Mouse (Mus musculus) adrenal gland, postnatal 4 days (tissue): ENCODE results near the gene Rrn3. TPM values are rescaled to one million over a fixed set of nuclear protein-coding genes. Genes with fewer than 3 reads are reported as not detected.
"Not testable (repeated sequence)": the region's sequence is repeated elsewhere in the genome, so short reads cannot be mapped to it uniquely, and the experiment has no call there.

Experiments used
- DNase-seq, 2 experiments: peaks; one replicate each; pipeline ENCODE4 v3.0.0; 2021 to 2022; ENCODE audit warnings: low spot score in 2 of 2, mixed read lengths in 2 of 2
- total RNA-seq, 2 experiments: library from RNA; stranded (reverse); gene quantifications; 2 replicates each; pipeline ENCODE4 v1.2.3; 2021

Rrn3 gene
- total RNA-seq, 2 experiments from 2014 or later = 46.6 to 49.3 TPM

- DNase-seq = not testable (repeated sequence)
Measured at GRCm38 (mm10) chr16:13774651-13775050, 5.9 kb upstream of the Rrn3 start.

GRCm38 (mm10) chr16:13781216-13781615 is 708 bp downstream of the Rrn3 start:
- DNase-seq = no peak

GRCm38 (mm10) chr16:13785932-13786331 is 5.4 kb downstream of the Rrn3 start:
- no peak for DNase-seq

- not testable (repeated sequence) for DNase-seq
Measured at GRCm38 (mm10) chr16:13793441-13793840, 12.9 kb downstream of the Rrn3 start.

- DNase-seq = no peak
Measured at GRCm38 (mm10) chr16:13796746-13797175, 16.3 kb downstream of the Rrn3 start.

- DNase-seq = no peak
Measured at GRCm38 (mm10) chr16:13801231-13801630, 20.7 kb downstream of the Rrn3 start.

GRCm38 (mm10) chr16:13804666-13805065 is 24.2 kb downstream of the Rrn3 start:
- DNase-seq = no peak

- no peak for DNase-seq
Measured at GRCm38 (mm10) chr16:13807616-13808015, 27.1 kb downstream of the Rrn3 start.

GRCm38 (mm10) chr16:13808410-13808809 is 27.9 kb downstream of the Rrn3 start:
- no peak for DNase-seq

GRCm38 (mm10) chr16:13812152-13812551 is 31.6 kb downstream of the Rrn3 start:
- DNase-seq = no peak

GRCm38 (mm10) chr16:13813200-13813599 is 32.7 kb downstream of the Rrn3 start:
- no peak for DNase-seq

GRCm38 (mm10) chr16:13818560-13819393 is 38.3 kb downstream of the Rrn3 start, which contains the start of gene Ntan1:
Gene Ntan1 (plus strand): TSS chr16:13818845.
- DNase-seq = peak; percentile 96 to 97

GRCm38 (mm10) chr16:13819394-13819743 is 38.9 kb downstream of the Rrn3 start:
- no peak for DNase-seq

- DNase-seq = no peak
Measured at GRCm38 (mm10) chr16:13819806-13820500, 39.4 kb downstream of the Rrn3 start.

GRCm38 (mm10) chr16:13820771-13821170 is 40.3 kb downstream of the Rrn3 start:
- DNase-seq = no peak

GRCm38 (mm10) chr16:13825781-13826490 is 45.4 kb downstream of the Rrn3 start:
- no peak for DNase-seq

- DNase-seq = no peak
Measured at GRCm38 (mm10) chr16:13826511-13826910, 46.0 kb downstream of the Rrn3 start.

GRCm38 (mm10) chr16:13830444-13830843 is 49.9 kb downstream of the Rrn3 start:
- DNase-seq = no peak

- DNase-seq = no peak
Measured at GRCm38 (mm10) chr16:13831606-13832005, 51.1 kb downstream of the Rrn3 start.

- no peak for DNase-seq
Measured at GRCm38 (mm10) chr16:13834382-13834781, 53.9 kb downstream of the Rrn3 start.

- DNase-seq = no peak
Measured at GRCm38 (mm10) chr16:13840056-13840455, 59.5 kb downstream of the Rrn3 start.

GRCm38 (mm10) chr16:13840956-13841355 is 60.4 kb downstream of the Rrn3 start:
- no peak for DNase-seq
